Mouse (Mus musculus) sigmoid colon, adult 10 weeks (tissue): Measurements from ENCODE around the gene Sash1. TPM values are rescaled to one million over a fixed set of nuclear protein-coding genes. Genes with fewer than 3 reads are reported as not detected.

Experiments used
- polyA plus RNA-seq: library from polyadenylated mRNA; stranded (reverse); fragments of 350-450 nt; fragmentation: Illumina TruSeq; extraction: RNeasy Lipid Tissue Mini Kit (QIAGEN cat#74804); gene quantifications from one replicate; pipeline ENCODE4 v1.2.3, GENCODE M21; 2014; ENCODE audit warnings: low read depth, low replicate concordance

The Sash1 gene
- 59.0 TPM for polyA plus RNA-seq

DNA sequence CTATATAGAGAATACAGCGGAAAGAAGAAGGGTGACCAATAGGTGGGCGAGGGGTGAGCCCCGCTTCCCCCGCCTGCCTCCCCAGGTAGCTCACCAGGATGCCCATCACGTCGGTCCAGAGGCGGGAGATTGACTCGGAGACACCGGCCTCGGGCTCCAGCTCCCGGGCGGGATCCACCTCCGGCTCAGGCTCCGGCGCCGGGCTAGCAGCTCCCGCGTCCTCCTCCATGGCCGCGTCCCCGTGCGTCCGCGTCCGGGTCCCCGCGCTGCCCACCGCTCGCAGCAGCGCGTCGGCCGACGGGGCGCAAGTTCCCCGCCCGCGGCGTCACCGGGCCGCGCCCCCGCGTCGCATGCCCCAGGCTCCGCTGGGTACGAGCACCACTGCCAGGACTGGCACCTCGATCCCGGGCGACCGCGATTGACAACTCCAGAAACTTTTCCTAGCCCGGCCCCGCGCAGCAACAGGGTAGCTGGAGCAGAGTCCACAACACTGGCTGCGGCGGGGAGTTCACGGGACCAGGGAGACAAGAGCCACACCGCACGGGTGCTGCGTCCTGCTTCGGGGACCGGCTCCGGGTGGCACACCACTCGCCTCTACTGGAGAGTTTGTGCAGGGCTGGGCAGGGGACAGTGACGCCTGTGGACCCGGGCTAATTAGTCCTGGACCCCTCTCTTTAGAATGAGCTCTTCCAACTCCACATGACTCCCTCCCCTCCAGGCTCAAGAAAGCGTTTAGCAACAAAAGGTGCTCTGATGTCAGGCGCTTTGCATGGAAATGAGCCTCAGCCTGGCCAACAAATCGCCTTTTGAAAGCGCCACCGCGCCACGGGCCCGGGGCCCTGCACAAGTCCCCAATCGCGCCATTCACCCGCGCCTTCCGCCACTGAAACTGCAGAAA is at the start of gene Sash1:
Gene Sash1 (minus strand): TSS at position 441 of the 898 bp plus-strand sequence.

